Mouse (Mus musculus): ENCODE measurements around the gene Spg11. TPM values are rescaled to one million over a fixed set of nuclear protein-coding genes. Genes with fewer than 3 reads are reported as not detected.
"Not testable (repeated sequence)": the region's sequence is repeated elsewhere in the genome, so short reads cannot be mapped to it uniquely, and the experiment has no call there.

Gene Spg11
- polyA plus RNA-seq, 1 experiment from 2014 or later: 9.8 TPM

DNA sequence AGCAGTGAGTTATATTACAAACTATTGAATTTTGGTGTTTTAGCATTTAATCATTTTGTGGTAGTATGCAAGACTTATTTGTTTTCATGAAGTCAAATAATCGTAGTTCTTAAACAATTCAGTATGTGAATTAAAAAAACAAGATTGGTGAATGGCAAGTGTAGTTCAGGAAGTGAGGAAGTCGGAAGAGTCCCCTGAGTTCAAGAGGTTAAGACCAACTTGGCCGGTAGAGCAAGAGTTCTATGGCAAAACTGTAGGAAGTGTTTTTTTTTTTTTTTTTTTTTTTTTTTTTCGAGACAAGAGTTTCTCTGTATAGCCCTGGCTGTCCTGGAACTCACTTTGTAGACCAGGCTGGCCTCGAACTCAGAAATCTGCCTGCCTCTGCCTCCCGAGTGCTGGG lies 86.2 kb downstream of the Spg11 start:
- no peak overlapping the region for H3K4me3 ChIP-seq (replicated peaks)
- peaks cover 46% of the 10 kb centered on the region for H3K36me3 ChIP-seq
- H3K27me3 ChIP-seq: no peaks in the 10 kb centered on the region
- no peak for ATAC-seq (replicated peaks; ENCODE audit: low FRiP score)
- no peaks in the 10 kb centered on the region for H3K9me3 ChIP-seq (replicated peaks)
- no peak overlapping the region for H3K9ac ChIP-seq
- 74% methylated on average over 6 of the region's 6 CpGs for WGBS
- no peak overlapping the region for H3K27ac ChIP-seq
- H3K4me1 ChIP-seq: peaks cover 18% of the 10 kb centered on the region
- no peak overlapping the region for H3K4me2 ChIP-seq

DNA sequence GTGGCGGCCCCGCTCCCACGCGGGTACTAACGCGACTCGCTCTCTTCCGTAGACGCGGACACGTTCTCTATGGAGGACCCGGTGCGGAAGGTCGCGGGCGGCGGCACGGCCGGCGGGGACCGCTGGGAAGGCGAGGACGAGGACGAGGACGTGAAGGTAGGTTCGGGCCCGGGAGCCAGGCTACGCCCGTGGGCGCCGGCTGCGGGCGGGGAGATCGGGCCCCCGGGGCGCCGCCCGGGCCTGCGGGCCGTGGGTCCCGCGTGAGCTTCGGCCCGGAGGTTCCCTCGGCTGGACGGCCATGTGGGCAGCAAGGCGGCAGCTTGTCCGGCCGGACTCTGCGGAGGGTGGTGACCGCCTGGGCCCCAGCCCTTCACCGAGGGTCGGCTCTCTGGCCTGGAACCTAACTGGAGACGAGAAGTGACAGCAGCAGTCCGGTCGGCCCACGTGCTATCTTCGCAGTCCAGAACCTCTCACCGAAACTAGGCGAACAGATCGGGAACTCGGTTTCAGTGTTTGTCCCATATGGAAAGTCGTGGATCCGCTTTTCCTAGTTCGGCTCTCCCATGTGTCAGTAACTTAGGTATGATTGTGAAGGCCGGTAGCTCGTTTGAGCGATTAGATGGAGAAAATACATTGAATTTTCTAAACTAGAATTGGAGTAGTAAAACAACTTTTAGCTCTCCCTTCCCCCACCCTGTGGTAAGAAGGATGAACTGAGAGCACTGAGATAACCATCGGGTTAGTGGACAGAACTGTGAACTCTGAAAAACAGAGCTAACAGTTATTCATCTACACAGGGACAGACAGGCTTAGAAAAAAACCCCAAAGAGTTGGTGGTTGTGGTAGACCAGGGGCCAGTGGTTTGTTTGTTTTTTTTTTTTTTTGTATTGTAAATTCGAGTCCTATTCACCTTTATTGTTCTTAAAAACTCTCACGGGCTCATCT lies 89.2 kb downstream of the Spg11 start:
- Histone ChIP-seq H3K4me2 (peak overlapping the region; percentile 67), H3K4me3 (replicated peaks) (peak overlapping the region; percentile 93), H3K36me3 (peaks cover 25% of the 10 kb centered on the region), H3K9me3 (replicated peaks) (no peaks in the 10 kb centered on the region), H3K9ac (peak overlapping the region; percentile 92), H3K27ac (peak overlapping the region; percentile 93), H3K4me1 (peaks cover 18% of the 10 kb centered on the region), H3K27me3 (no peaks in the 10 kb centered on the region)
- peak; percentile 63 for ATAC-seq (replicated peaks; ENCODE audit: low FRiP score)
- 1% methylated on average over 69 of the region's 71 CpGs for WGBS

DNA sequence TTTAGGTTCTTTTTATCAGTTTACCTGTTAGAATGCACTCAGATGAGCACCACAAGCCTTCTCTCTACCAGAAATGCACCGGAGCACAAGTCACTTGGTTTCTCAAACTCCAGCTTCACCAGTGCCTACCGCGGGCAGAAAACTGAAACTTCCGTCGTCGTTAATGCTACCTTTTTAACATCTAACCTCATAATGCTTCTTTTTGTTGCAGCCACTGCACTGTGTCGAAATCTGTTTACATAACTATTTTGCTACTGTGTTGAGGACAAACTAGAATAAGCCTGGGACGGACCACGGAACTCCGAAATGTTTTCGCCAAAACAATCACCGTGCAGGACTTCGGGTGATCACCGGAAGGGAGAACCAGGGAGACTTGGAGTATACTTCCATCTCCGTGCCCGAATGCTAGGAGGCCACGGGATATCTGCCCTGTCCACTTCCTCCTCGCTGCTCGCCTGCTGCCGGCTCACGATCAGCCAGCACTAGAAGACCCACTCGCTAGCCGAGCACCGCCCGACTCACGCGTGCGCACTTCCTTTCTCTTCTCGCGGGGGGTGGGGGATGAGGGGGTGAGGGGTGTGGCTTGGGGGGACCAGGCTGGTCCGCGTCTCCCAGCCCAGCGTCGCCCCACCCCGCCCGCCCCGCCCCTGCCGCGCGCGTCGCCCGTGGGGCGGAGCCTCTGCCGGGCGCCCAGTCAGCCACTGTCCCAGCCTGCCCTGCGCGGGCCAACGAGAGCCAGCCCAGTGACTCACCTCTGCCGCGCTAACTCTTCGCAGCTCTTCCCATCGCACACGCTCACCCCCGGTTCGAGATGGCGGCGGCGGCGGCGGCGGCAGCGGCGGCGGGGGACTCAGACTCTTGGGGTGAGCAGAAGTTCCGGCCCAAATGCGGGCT lies 90.1 kb downstream of the Spg11 start, which contains the start of gene Eif3j1:
Gene Eif3j1, plus strand, starts transcription at position 685 of the 894 bp plus-strand sequence.
- H3K36me3 ChIP-seq: peaks cover 18% of the 10 kb centered on the region
- peak; percentile 99 for ATAC-seq (replicated peaks; ENCODE audit: low FRiP score)
- peak within 1 kb of the TSS; percentile 93 for H3K4me3 ChIP-seq (replicated peaks)
- H3K27ac ChIP-seq: peak within 1 kb of the TSS; percentile 93
- peak within 1 kb of the TSS; percentile 92 for H3K9ac ChIP-seq
- H3K4me2 ChIP-seq: peak within 1 kb of the TSS; percentile 67
- H3K9me3 ChIP-seq (replicated peaks): no peaks in the 10 kb centered on the region
- under 1% methylated on average over 59 of the region's 67 CpGs for WGBS
- no peaks in the 10 kb centered on the region for H3K27me3 ChIP-seq
- H3K4me1 ChIP-seq: peaks cover 18% of the 10 kb centered on the region

DNA sequence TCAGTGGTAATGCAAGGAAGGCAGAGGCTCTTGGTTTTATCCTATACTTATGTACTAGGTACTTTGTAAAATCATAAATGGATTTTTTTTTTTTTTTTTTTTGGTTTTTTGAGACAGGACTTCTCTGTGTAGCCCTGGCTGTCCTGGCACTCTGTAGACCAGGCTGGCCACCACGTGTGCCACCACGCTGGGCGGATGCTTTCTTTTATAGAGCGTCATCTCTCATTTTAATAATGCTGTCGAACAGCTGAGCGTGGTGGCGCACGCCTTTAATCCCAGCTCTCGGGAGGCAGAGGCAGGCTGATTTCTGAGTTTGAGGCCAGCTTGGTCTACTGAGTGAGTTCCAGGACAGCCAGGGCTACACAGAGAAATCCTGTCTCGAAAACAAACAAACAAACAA lies 91.1 kb downstream of the Spg11 start:
- 94% methylated on average over 10 of the region's 10 CpGs for WGBS
- Histone ChIP-seq H3K4me1 (peaks cover 18% of the 10 kb centered on the region), H3K4me2 (peak overlapping the region; percentile 67), H3K36me3 (peaks cover 11% of the 10 kb centered on the region)
- not testable (repeated sequence) for H3K9me3 ChIP-seq (replicated peaks); H3K9ac ChIP-seq; H3K27ac ChIP-seq; ATAC-seq (replicated peaks; ENCODE audit: low FRiP score); H3K27me3 ChIP-seq; H3K4me3 ChIP-seq (replicated peaks)

DNA sequence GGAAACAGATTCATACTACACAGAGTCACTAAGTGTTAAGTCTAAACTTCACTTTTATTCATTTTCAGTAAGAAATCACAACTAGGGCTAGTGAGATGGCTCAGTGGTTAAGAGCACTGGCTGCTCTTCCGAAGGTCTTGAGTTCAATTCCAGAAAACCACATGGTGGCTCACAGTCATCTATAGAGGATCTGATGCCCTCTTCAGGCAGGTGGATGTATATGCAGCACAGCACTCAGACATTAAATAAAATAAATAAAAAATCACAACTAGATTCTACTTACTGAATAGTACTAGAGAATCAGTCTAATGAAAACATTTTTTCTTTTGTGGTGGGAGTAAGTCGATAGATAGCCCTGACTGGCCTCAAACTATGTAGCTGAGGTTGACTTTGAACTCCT lies 95.9 kb downstream of the Spg11 start:
- Histone ChIP-seq H3K27me3 (no peaks in the 10 kb centered on the region), H3K4me3 (replicated peaks) (no peak overlapping the region), H3K4me2 (no peak overlapping the region), H3K27ac (no peak overlapping the region), H3K4me1 (0 out of 2 replicates have a peak, but pooled peaks cover 2% of the 10 kb centered on the region), H3K36me3 (no peaks in the 10 kb centered on the region), H3K9me3 (replicated peaks) (no peaks in the 10 kb centered on the region), H3K9ac (no peak overlapping the region)
- no peak for ATAC-seq (replicated peaks; ENCODE audit: low FRiP score)
- WGBS: 81% methylated on average over 2 of the region's 2 CpGs

DNA sequence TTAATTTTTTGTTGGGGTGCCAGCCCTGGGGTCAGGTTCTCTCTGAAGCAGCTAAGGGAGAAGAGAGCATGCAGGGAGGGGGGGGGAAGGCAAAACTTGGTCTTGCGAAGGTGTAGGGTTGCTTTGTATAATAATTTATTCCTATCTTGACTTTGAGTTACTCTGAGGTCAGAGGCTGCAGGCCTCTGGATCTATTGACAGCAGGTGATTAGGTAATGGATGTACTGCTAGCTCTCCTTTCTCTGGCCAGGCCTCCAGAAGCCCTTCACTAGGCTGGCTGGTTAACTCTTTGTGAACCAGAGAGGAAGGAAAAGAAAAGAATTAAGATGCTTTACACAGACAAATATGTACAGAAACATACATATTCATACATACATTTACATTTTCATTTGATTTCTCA lies 99.5 kb downstream of the Spg11 start:
- no peak overlapping the region for H3K4me2 ChIP-seq
- ATAC-seq (replicated peaks; ENCODE audit: low FRiP score): no peak
- H3K9me3 ChIP-seq (replicated peaks): no peaks in the 10 kb centered on the region
- 53% methylated on average over 1 of the region's 1 CpGs for WGBS
- H3K4me1 ChIP-seq: no peaks in the 10 kb centered on the region
- peaks cover 16% of the 10 kb centered on the region for H3K36me3 ChIP-seq
- no peaks in the 10 kb centered on the region for H3K27me3 ChIP-seq
- H3K9ac ChIP-seq: no peak overlapping the region
- H3K27ac ChIP-seq: no peak overlapping the region
- H3K4me3 ChIP-seq (replicated peaks): no peak overlapping the region

DNA sequence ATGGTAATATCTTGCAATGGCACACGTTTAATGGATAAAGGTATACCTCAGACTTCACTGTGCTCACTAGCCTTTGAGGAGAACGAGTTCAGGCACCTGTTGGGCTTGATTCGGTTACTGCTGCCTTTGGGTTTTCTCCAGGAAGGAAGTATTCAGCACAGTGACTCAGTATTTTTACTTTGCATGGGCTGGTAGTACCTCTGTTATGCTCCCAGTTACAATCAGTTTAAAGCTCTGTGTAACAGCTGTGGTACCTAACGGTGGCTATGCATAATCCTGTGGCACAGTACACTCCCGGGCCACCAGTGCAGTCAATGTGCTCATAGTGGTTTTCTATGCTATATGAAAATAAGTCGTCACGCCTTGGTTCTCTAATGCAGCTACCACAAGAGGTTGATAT lies 106.7 kb downstream of the Spg11 start:
- Histone ChIP-seq H3K27ac (no peak overlapping the region), H3K4me3 (replicated peaks) (no peak overlapping the region), H3K4me1 (no peaks in the 10 kb centered on the region), H3K9ac (no peak overlapping the region), H3K4me2 (no peak overlapping the region), H3K9me3 (replicated peaks) (no peaks in the 10 kb centered on the region), H3K36me3 (peaks cover 55% of the 10 kb centered on the region), H3K27me3 (no peaks in the 10 kb centered on the region)
- WGBS: 92% methylated on average over 7 of the region's 7 CpGs
- ATAC-seq (replicated peaks; ENCODE audit: low FRiP score): no peak

DNA sequence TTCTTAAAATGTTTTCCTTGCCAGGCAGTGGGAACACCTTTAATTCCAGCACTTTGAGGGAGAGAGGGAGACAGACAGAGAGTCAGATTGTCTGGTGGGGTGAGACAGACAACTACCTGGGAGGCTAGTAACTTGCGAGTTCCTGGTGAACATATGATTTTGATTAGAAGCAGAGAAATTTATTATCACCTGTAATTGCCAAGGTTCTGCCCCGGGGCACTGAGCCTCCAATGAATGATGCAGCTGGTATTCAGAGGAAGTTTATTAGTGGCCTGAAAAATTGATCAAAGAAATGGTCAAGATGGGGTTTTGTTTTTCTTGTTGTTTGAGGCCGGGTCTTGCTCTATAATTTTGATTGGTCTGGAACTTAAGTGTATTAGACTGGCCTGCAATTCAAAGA lies 109.4 kb downstream of the Spg11 start:
- H3K9ac ChIP-seq: no peak overlapping the region
- no peak overlapping the region for H3K27ac ChIP-seq
- WGBS: 87% methylated on average over 3 of the region's 3 CpGs
- no peak overlapping the region for H3K4me3 ChIP-seq (replicated peaks)
- no peak for ATAC-seq (replicated peaks; ENCODE audit: low FRiP score)
- H3K9me3 ChIP-seq (replicated peaks): no peaks in the 10 kb centered on the region
- H3K4me1 ChIP-seq: no peaks in the 10 kb centered on the region
- H3K27me3 ChIP-seq: no peaks in the 10 kb centered on the region
- H3K36me3 ChIP-seq: peaks cover 60% of the 10 kb centered on the region
- no peak overlapping the region for H3K4me2 ChIP-seq

Small RNA genes lying within 50 kb of the gene (microRNA-seq; reads per million reads assigned to microRNA genes)
- not detected for gene Gm47314

Other genes starting within 250 kb of the Spg11 start
- gene Ctdspl2, start 162.4 kb downstream of the Spg11 start, polyA plus RNA-seq (2015; fragmentation: Nextera tagmentation; extraction: Ambion mirVana): 54.0 and 58.2 TPM in 2 replicates
- gene Mageb3, start 162.3 kb downstream of the Spg11 start, polyA plus RNA-seq (2015; fragmentation: Nextera tagmentation; extraction: Ambion mirVana): 0.30 and 0.36 TPM in 2 replicates
- 12.1 and 12.5 TPM in 2 replicates for gene Eif3j1, start 89.8 kb downstream of the Spg11 start, polyA plus RNA-seq (2015; fragmentation: Nextera tagmentation; extraction: Ambion mirVana)
- gene B2m, start 29.3 kb upstream of the Spg11 start, polyA plus RNA-seq (2015; fragmentation: Nextera tagmentation; extraction: Ambion mirVana): 234 and 241 TPM in 2 replicates
- gene Trim69, start 42.3 kb upstream of the Spg11 start, polyA plus RNA-seq (2015; fragmentation: Nextera tagmentation; extraction: Ambion mirVana): 0.09 TPM in 1 of 2 replicates, not detected in the other
- 0.06 TPM in 1 of 2 replicates, not detected in the other for gene Patl2, start 67.8 kb upstream of the Spg11 start, polyA plus RNA-seq (2015; fragmentation: Nextera tagmentation; extraction: Ambion mirVana)
- gene Terb2, start 67.9 kb upstream of the Spg11 start, polyA plus RNA-seq (2015; fragmentation: Nextera tagmentation; extraction: Ambion mirVana): not detected in 2 replicates
- gene Sord, start 116.4 kb upstream of the Spg11 start, polyA plus RNA-seq (2015; fragmentation: Nextera tagmentation; extraction: Ambion mirVana): 41.0 and 41.6 TPM in 2 replicates
- gene Duox2, start 180.1 kb upstream of the Spg11 start, polyA plus RNA-seq (2015; fragmentation: Nextera tagmentation; extraction: Ambion mirVana): 0.10 and 0.19 TPM in 2 replicates
- 0.17 TPM in 1 of 2 replicates, not detected in the other for gene Duoxa2, start 180.5 kb upstream of the Spg11 start, polyA plus RNA-seq (2015; fragmentation: Nextera tagmentation; extraction: Ambion mirVana)
- gene Duoxa1, start 195.3 kb upstream of the Spg11 start, polyA plus RNA-seq (2015; fragmentation: Nextera tagmentation; extraction: Ambion mirVana): 0.10 TPM in 1 of 2 replicates, not detected in the other
- 0.04 TPM in 1 of 2 replicates, not detected in the other for gene Duox1, start 197.3 kb upstream of the Spg11 start, polyA plus RNA-seq (2015; fragmentation: Nextera tagmentation; extraction: Ambion mirVana)